Mouse (Mus musculus): ENCODE data around the gene Btg2.

- no peak for TF ChIP-seq CTCF (IDR thresholded peaks at IDR 0.05; ENCODE audit: low read depth, low read length)
- no peak for TF ChIP-seq GATA1 (IDR thresholded peaks at IDR 0.05; ENCODE audit: borderline replicate concordance, low read length)
- TF ChIP-seq TAL1 (conservative IDR thresholded peaks at IDR 0.05; ENCODE audit: low read depth, low read length) = no peak
- TF ChIP-seq GATA2 (IDR thresholded peaks at IDR 0.05; ENCODE audit: borderline replicate concordance, low read depth, low read length) = no peak
- no peak for TF ChIP-seq POLR2AphosphoS5 (IDR thresholded peaks at IDR 0.05; ENCODE audit: insufficient replicate concordance, low read depth, low read length)
Measured at GRCm38 (mm10) chr1:134025975-134026374, 52.9 kb downstream of the Btg2 start.

Measured in G1E (cell line).